Comparison of ENCODE assay signal across 18 mouse cellular contexts in genomic region chr10:41719587-41719986, GRCm38 (mm10).
"Had no signal": no experiment of that assay in that cellular context is flagged by ENCODE, and none has a peak within 500 bp of the region (broad histone marks: within the 10 kb centered on the region; RNA-seq: fewer than 3 reads in every experiment).

No protein-coding gene starts in this region.

- H3K4me3 ChIP-seq: limb, embryonic 15.5 days; liver, embryonic 12.5 days; midbrain, embryonic 12.5 days; neural tube, embryonic 13.5 days had no signal

- ATAC-seq: inflammation-experienced regulatory T-cells, adult 6 months; intestine, postnatal 0 days; liver, embryonic 12.5 days had no signal

- H3K27me3 ChIP-seq: limb, embryonic 15.5 days; liver, embryonic 12.5 days; midbrain, embryonic 12.5 days; neural tube, embryonic 13.5 days had no signal

- H3K4me1 ChIP-seq: liver, embryonic 12.5 days had no signal

- H3K4me2 ChIP-seq: limb, embryonic 15.5 days; liver, embryonic 12.5 days; lung, embryonic 14.5 days; midbrain, embryonic 12.5 days; neural tube, embryonic 13.5 days had no signal

- H3K27ac ChIP-seq: kidney, postnatal 0 days; limb, embryonic 15.5 days; liver, embryonic 12.5 days; midbrain, embryonic 12.5 days; neural tube, embryonic 13.5 days had no signal

- H3K9me3 ChIP-seq: limb, embryonic 15.5 days; liver, embryonic 12.5 days; midbrain, embryonic 12.5 days; neural tube, embryonic 13.5 days had no signal

- H3K9ac ChIP-seq: limb, embryonic 15.5 days; liver, embryonic 12.5 days; lung, embryonic 14.5 days; midbrain, embryonic 12.5 days; neural tube, embryonic 13.5 days had no signal

- H3K36me3 ChIP-seq: midbrain, embryonic 12.5 days; neural tube, embryonic 13.5 days had no signal

- DNase-seq: kidney, adult 9 months; kidney, postnatal 36 days; layer of hippocampus, adult 9-11 months; layer of hippocampus, postnatal 36 days; lung, embryonic 14.5 days; lung, postnatal 10 days; lung, postnatal 4 days; retina, postnatal 1 day; spleen, adult 18-20 months; thymus, adult 2 months; thymus, postnatal 25 days had no signal
